Mouse (Mus musculus) midbrain, embryonic 16.5 days (tissue): ENCODE measurements at regions not wholly inside any gene's neighbourhood (a gene's known extent, or its start where the extent isn't known, plus 50 kb on each side); places are given as distances from the start of the nearest gene placed in this dataset.

ENCODE experiments used
- ATAC-seq: fragments of 200-750 bp; cut with Nextera tagmentation; 2 replicates; pipeline ENCODE4 v1.8.0; 2017; ENCODE audit warnings: moderate TSS enrichment
- H3K27ac ChIP-seq: fragments of 300-500 bp; sonication (generic); 2 replicates; pipeline ENCODE4 v1.5.1; 2014; ENCODE audit warnings: mild to moderate bottlenecking, low read length, mixed read lengths
- H3K27me3 ChIP-seq: fragments of 300-500 bp; sonication (generic); 2 replicates; pipeline ENCODE4 v1.6.1; 2014; ENCODE audit warnings: low read depth, low read length, mixed read lengths; ENCODE audit not compliant: control insufficient read depth, insufficient read depth
- H3K36me3 ChIP-seq: fragments of 300-500 bp; sonication (generic); 2 replicates; pipeline ENCODE4 v1.6.1; 2014; ENCODE audit warnings: mild to moderate bottlenecking, low read length, moderate library complexity, mixed read lengths; ENCODE audit not compliant: control insufficient read depth, insufficient read depth
- H3K4me1 ChIP-seq: fragments of 300-500 bp; sonication (generic); 2 replicates; pipeline ENCODE4 v1.6.1; 2014; ENCODE audit warnings: mild to moderate bottlenecking, low read length, mixed read lengths; ENCODE audit not compliant: control insufficient read depth, insufficient read depth
- H3K4me2 ChIP-seq: fragments of 300-500 bp; sonication (generic); 2 replicates; pipeline ENCODE4 v1.6.1; 2014; ENCODE audit warnings: mild to moderate bottlenecking, low read length, mixed read lengths
- H3K4me3 ChIP-seq: fragments of 300-500 bp; sonication (generic); 2 replicates; pipeline ENCODE4 v1.5.1; 2014; ENCODE audit warnings: low read depth, mild to moderate bottlenecking, low read length, moderate library complexity, mixed read lengths
- H3K9ac ChIP-seq: fragments of 300-500 bp; sonication (generic); 2 replicates; pipeline ENCODE4 v1.6.1; 2014; ENCODE audit warnings: low read depth, low read length, mixed read lengths
- H3K9me3 ChIP-seq: fragments of 300-500 bp; sonication (generic); replicated peaks from 2 replicates; pipeline ENCODE4 v1.6.1; 2014; ENCODE audit warnings: mild to moderate bottlenecking, low read length, mixed read lengths; ENCODE audit not compliant: control insufficient read depth, poor library complexity, severe bottlenecking
- WGBS: fragments of 180-500 bp; shearing (Covaris S2); extraction: QIAGEN DNeasy Blood & Tissue Kit; methylation state at CpG from one replicate; pipeline ENCODE4 v1.1.7; 2014; 5-methylcytosine and 5-hydroxymethylcytosine counted together

DNA sequence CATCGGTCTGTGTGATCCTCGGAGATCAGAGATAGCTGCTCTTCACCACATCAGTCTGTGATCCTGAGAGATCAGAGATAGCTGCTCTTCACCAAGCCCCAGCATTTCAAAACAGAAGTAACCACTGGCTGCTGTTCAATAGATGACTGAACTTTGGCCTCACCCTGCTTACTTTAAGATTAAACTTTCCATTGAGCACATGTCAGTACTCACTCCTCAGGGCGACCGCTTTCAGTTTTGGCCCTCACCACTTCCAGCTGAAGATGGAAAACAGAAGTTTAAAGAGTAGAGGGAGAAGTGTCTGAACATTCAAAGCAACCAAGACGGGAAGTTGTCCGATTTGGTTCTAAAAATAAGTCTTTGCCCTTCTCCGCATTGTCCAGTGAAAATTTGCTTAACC is 97.2 kb downstream of the Gm826 start:
- 78% methylated on average over 7 of the region's 7 CpGs for WGBS

DNA sequence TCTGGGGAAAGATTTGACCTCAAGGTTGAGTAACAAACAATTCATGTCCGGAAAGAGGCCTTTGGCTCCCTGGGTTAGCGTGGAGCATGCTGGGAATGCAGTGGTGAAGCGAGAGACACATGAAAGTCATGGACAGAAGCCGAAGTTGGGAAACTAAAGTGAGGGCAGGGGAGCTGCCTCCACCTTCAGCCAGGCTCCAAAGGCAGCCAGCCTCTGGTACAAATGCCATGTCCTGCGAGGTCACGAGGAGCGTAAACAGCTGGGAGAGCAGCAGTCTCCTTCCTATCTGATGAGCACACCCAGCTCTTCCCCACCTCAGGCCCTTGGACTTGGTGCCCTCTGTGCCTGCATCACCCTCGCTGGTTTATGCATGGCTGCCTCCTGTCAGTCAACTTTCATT is 103.2 kb downstream of the Gm826 start:
- Histone ChIP-seq H3K4me3 (no peak overlapping the region), H3K27ac (no peak overlapping the region), H3K4me1 (no peaks in the 10 kb centered on the region), H3K27me3 (no peaks in the 10 kb centered on the region), H3K36me3 (no peaks in the 10 kb centered on the region), H3K9me3 (no peaks in the 10 kb centered on the region), H3K4me2 (no peak overlapping the region), H3K9ac (no peak overlapping the region)
- 78% methylated on average over 8 of the region's 8 CpGs for WGBS
- no peak for ATAC-seq

More for the DNA sequence above, 97.2 kb downstream of the Gm826 start:
- H3K36me3 ChIP-seq: no peaks in the 10 kb centered on the region
- no peak for ATAC-seq
- no peak overlapping the region for H3K27ac ChIP-seq
- H3K9me3 ChIP-seq: no peaks in the 10 kb centered on the region
- no peaks in the 10 kb centered on the region for H3K4me1 ChIP-seq
- H3K27me3 ChIP-seq: no peaks in the 10 kb centered on the region
- no peak overlapping the region for H3K9ac ChIP-seq
- no peak overlapping the region for H3K4me2 ChIP-seq
- no peak overlapping the region for H3K4me3 ChIP-seq

DNA sequence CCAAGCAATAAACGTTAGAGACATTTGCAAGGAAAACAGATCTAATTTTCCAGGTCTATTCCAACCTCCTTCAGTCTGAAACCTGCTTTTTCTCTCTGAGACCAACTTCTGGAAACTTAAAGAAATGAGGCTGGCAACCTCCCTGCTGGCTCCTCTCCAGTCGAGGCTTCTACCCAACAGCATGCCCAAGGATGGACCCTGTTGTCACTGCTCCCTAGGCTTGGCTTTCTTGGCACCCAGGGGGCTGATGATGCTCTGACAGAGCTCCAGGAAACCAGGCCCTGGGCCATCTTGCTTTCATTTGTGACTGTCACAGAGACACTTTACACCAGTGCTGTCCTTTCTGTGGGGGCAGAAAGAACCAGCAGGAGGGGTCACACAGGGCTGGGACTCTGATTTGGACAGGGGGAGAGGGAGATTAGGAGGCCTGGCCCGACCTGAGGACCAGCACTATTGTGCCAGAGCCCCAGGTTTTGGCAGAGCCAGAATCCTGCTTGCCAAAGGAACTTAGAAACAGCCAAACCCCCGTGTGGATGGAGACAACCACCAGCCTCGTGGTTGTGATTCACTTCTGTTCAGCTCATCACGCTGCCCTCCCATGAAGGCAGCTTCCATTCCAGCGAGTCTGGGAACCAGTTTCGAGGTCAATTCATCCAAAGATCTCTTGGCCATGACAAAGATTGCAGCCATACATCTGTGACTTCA is 105.5 kb downstream of the Gm826 start:
- Histone ChIP-seq H3K4me1 (no peaks in the 10 kb centered on the region), H3K9me3 (no peaks in the 10 kb centered on the region), H3K9ac (no peak overlapping the region), H3K27ac (no peak overlapping the region), H3K4me3 (no peak overlapping the region), H3K27me3 (no peaks in the 10 kb centered on the region), H3K36me3 (no peaks in the 10 kb centered on the region), H3K4me2 (no peak overlapping the region)
- ATAC-seq: no peak
- WGBS: 74% methylated on average over 8 of the region's 8 CpGs

DNA sequence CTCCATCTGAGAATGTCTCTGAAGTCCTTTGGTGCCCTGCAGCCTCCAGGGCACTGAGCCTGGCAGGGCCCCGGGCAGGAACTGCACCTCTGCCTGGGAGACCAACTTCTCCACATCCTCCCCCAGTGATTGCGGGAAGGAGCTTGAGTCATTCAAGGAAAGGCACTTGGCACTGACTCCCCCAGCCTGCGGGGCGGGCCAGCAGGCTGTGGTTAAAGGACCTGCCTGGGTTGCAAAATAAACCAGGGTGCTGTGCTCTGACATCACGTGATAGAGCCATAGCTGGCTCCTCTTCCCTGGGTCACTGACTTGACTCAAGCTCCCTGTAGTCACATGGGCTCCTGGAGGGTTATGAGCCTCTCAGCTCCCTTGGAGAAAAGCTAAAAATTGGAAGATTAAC is 108.5 kb downstream of the Gm826 start:
- no peak overlapping the region for H3K9ac ChIP-seq
- WGBS: 86% methylated on average over 5 of the region's 5 CpGs
- ATAC-seq: no peak
- no peaks in the 10 kb centered on the region for H3K36me3 ChIP-seq
- no peak overlapping the region for H3K4me2 ChIP-seq
- peaks cover 2% of the 10 kb centered on the region for H3K27me3 ChIP-seq
- H3K9me3 ChIP-seq: no peaks in the 10 kb centered on the region
- H3K4me3 ChIP-seq: no peak overlapping the region
- no peaks in the 10 kb centered on the region for H3K4me1 ChIP-seq
- no peak overlapping the region for H3K27ac ChIP-seq

DNA sequence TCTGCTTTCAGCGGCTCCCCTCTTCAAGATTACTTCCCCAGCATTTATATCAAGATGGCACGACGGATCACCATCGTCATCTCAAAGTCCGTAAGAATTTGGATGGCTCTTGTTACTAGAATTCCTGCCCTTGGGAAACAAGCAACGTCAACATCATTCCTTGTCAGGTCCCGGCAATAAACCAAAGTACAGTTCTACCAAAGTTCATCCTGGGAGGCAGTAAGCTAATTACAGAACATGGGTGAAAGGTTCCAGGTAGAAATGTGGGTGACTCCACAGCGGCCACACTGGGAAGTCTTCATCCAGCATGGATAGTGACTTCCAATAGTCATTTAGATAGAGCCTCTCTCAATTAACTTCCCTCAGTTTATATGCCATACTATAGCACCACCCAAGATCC is 110.6 kb downstream of the Gm826 start:
- H3K4me3 ChIP-seq: no peak overlapping the region
- no peak overlapping the region for H3K9ac ChIP-seq
- H3K4me1 ChIP-seq: no peaks in the 10 kb centered on the region
- no peaks in the 10 kb centered on the region for H3K36me3 ChIP-seq
- H3K9me3 ChIP-seq: no peaks in the 10 kb centered on the region
- H3K27ac ChIP-seq: no peak overlapping the region
- 93% methylated on average over 8 of the region's 8 CpGs for WGBS
- peaks cover 2% of the 10 kb centered on the region for H3K27me3 ChIP-seq
- no peak overlapping the region for H3K4me2 ChIP-seq
- no peak for ATAC-seq

DNA sequence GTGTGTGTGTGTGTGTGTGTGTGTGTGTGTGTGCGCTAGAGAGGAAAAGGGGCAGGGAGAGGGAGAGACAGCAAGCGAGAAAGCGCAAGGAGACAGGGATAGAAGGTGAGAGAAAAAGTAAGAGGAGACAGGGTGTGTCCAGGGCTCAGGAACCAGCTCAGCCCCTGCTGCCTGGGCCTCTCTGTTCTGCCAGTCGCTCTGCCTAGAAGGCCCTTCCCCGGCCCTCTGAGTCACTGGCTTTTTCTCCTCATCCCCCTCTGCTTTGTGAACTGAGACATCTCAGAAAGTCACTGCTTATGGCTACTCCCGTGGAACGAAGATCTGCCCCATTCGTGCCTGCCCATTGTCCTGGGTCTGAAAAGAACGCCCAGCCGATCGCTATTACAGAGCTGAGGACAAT is 112.2 kb downstream of the Gm826 start:
- ATAC-seq: no peak
- H3K4me2 ChIP-seq: no peak overlapping the region
- no peak overlapping the region for H3K9ac ChIP-seq
- H3K27me3 ChIP-seq: peaks cover 2% of the 10 kb centered on the region
- no peak overlapping the region for H3K27ac ChIP-seq
- no peaks in the 10 kb centered on the region for H3K9me3 ChIP-seq
- H3K4me1 ChIP-seq: no peaks in the 10 kb centered on the region
- no peaks in the 10 kb centered on the region for H3K36me3 ChIP-seq
- H3K4me3 ChIP-seq: no peak overlapping the region
- 27% methylated on average over 10 of the region's 11 CpGs for WGBS

DNA sequence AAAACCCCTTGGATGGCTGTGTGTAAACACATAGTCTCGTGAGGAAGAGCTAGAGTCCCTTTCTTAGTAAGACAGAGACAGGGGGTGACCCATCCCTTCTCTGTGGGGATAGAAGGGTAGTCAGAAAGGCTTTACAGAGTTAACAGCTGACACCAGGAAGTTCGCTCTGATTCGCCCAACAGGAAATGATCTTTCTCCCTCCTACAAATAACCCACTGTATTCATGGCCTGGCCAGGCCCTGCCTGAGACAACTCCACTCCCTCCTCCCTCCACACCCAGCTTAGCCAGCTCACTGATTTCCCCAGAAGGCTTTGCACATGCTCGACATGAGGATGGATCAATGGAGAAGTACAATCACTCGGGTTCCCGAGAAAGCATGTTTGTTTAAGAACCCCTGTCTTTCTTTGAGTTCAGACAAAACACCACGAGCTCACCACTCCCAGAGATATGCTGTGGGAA is 113.4 kb downstream of the Gm826 start:
- H3K9ac ChIP-seq: no peak overlapping the region
- H3K4me1 ChIP-seq: no peaks in the 10 kb centered on the region
- no peak overlapping the region for H3K4me3 ChIP-seq
- H3K27me3 ChIP-seq: peaks cover 2% of the 10 kb centered on the region
- no peaks in the 10 kb centered on the region for H3K9me3 ChIP-seq
- WGBS: 20% methylated on average over 7 of the region's 7 CpGs
- H3K4me2 ChIP-seq: no peak overlapping the region
- no peak for ATAC-seq
- no peak overlapping the region for H3K27ac ChIP-seq
- H3K36me3 ChIP-seq: no peaks in the 10 kb centered on the region

DNA sequence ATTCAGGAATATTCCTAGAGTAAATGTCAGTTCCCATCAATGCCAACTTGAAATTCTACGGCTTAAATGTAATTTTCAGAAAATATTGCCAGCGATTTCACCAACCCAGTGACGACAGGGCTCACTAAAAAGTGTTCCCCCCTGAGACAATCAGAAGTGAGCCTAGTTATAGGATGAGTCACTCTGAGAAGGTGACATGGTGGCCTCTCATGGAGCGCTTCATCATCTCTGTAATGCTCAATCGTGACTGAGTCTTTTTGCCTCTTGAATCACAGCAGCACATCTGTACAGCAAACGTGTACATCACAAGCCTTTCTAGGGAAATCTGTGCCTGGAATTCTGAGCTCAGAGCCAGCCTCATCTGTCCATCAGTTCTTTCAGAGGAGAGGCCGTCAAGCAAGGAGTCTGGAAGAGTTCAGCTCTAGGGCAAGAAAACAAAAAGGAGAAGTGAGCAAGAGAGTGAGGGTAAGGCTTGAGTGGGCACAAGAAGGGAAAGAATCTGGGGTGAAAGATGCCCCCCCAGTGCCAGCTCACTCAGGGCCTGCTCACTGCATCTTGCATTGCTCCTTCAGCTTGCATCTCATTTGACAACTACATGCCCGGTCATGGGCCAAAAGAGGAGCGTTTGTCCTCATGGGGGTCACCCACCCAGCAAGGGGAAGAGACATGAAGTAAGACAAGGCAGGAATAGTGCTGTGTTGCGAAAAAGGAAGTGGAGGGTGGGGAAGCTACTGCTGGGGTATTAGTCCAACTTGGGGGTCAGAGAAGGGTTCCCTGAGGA is 119.7 kb downstream of the Gm826 start:
- no peak for ATAC-seq
- Histone ChIP-seq H3K27ac (no peak overlapping the region), H3K9me3 (no peaks in the 10 kb centered on the region), H3K27me3 (no peaks in the 10 kb centered on the region), H3K9ac (no peak overlapping the region), H3K4me3 (no peak overlapping the region), H3K4me1 (no peaks in the 10 kb centered on the region), H3K4me2 (no peak overlapping the region), H3K36me3 (no peaks in the 10 kb centered on the region)
- 87% methylated on average over 10 of the region's 10 CpGs for WGBS

DNA sequence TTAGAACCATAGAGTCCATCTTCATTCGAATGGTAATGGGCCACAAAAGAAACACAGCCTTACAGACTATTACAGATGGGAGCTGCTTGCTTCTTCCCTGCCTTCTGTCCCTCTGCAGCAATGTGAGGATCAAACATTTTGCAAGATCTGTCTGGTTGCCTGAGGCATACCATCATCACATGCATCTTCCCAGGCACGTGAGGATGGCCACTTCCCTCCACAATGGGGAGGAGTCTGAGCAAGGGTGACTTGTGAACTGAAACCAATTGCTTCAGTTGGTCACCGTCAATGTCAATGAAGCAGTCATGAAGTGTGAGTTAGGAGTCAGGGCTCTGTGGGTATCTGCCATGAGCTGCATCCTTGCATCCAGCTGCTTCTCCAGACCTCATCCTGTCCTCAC is 123.5 kb downstream of the Gm826 start:
- ATAC-seq: no peak
- WGBS: 69% methylated on average over 3 of the region's 3 CpGs

More for the DNA sequence above, 123.5 kb downstream of the Gm826 start:
- H3K4me2 ChIP-seq: no peak overlapping the region
- no peaks in the 10 kb centered on the region for H3K4me1 ChIP-seq
- H3K27me3 ChIP-seq: no peaks in the 10 kb centered on the region; the same call in 1 of the 2 replicates
- H3K9ac ChIP-seq: no peak overlapping the region
- no peaks in the 10 kb centered on the region for H3K36me3 ChIP-seq
- no peak overlapping the region for H3K27ac ChIP-seq
- no peak overlapping the region for H3K4me3 ChIP-seq
- H3K9me3 ChIP-seq: no peaks in the 10 kb centered on the region
